Mouse (Mus musculus): Measurements from ENCODE around the gene Gm38431. TPM values are rescaled to one million over a fixed set of nuclear protein-coding genes. Genes with fewer than 3 reads are reported as not detected.

Gm38431 gene
- polyA plus RNA-seq, 1 experiment from 2014 or later, result 1.9 TPM

- H3K4me2 ChIP-seq (ENCODE audit: low read length), result no peak overlapping the region
- peaks cover 45% of the 10 kb centered on the region for H3K27me3 ChIP-seq (replicated peaks; ENCODE audit: control insufficient read depth, insufficient read depth, low read length)
- no peak overlapping the region for H3K4me3 ChIP-seq (replicated peaks; ENCODE audit: low read length)
- 73% methylated on average over 6 of the region's 6 CpGs for WGBS
- peaks cover 37% of the 10 kb centered on the region for H3K4me1 ChIP-seq (replicated peaks; ENCODE audit: control insufficient read depth, insufficient read depth, low read length)
- no peak for ATAC-seq
- no peaks in the 10 kb centered on the region for H3K9me3 ChIP-seq (ENCODE audit: control insufficient read depth, low read length)
- H3K27ac ChIP-seq (ENCODE audit: low read length), result no peak overlapping the region
- no peaks in the 10 kb centered on the region for H3K36me3 ChIP-seq (ENCODE audit: control insufficient read depth, insufficient read depth)
- no peak overlapping the region for H3K9ac ChIP-seq (replicated peaks; ENCODE audit: low read depth, low read length)
Measured at GRCm38 (mm10) chr9:21028560-21029110, 63.2 kb downstream of the Gm38431 start.

- Histone ChIP-seq H3K4me1 (replicated peaks; ENCODE audit: control insufficient read depth, insufficient read depth, low read length) (peaks cover 29% of the 10 kb centered on the region), H3K36me3 (ENCODE audit: control insufficient read depth, insufficient read depth) (no peaks in the 10 kb centered on the region), H3K9me3 (ENCODE audit: control insufficient read depth, low read length) (no peaks in the 10 kb centered on the region), H3K27me3 (replicated peaks; ENCODE audit: control insufficient read depth, insufficient read depth, low read length) (peaks cover 37% of the 10 kb centered on the region), H3K9ac (replicated peaks; ENCODE audit: low read depth, low read length) (no peak overlapping the region), H3K4me2 (ENCODE audit: low read length) (no peak overlapping the region), H3K27ac (ENCODE audit: low read length) (no peak overlapping the region), H3K4me3 (replicated peaks; ENCODE audit: low read length) (no peak overlapping the region)
- ATAC-seq, result no peak
- 60% methylated on average over 8 of the region's 8 CpGs for WGBS
Measured at GRCm38 (mm10) chr9:21027774-21028290, 64.0 kb downstream of the Gm38431 start.

GRCm38 (mm10) chr9:21026849-21027248 is 64.9 kb downstream of the Gm38431 start:
- no peaks in the 10 kb centered on the region for H3K9me3 ChIP-seq (ENCODE audit: control insufficient read depth, low read length)
- no peak overlapping the region for H3K9ac ChIP-seq (replicated peaks; ENCODE audit: low read depth, low read length)
- no peaks in the 10 kb centered on the region for H3K36me3 ChIP-seq (ENCODE audit: control insufficient read depth, insufficient read depth)
- peaks cover 30% of the 10 kb centered on the region for H3K27me3 ChIP-seq (replicated peaks; ENCODE audit: control insufficient read depth, insufficient read depth, low read length)
- no peak overlapping the region for H3K4me2 ChIP-seq (ENCODE audit: low read length)
- no peak for ATAC-seq
- H3K27ac ChIP-seq (ENCODE audit: low read length), result no peak overlapping the region
- peaks cover 19% of the 10 kb centered on the region for H3K4me1 ChIP-seq (replicated peaks; ENCODE audit: control insufficient read depth, insufficient read depth, low read length)
- WGBS, result 82% methylated on average over 12 of the region's 12 CpGs
- H3K4me3 ChIP-seq (replicated peaks; ENCODE audit: low read length), result no peak overlapping the region

- no peak overlapping the region for H3K9ac ChIP-seq (replicated peaks; ENCODE audit: low read depth, low read length)
- H3K27me3 ChIP-seq (replicated peaks; ENCODE audit: control insufficient read depth, insufficient read depth, low read length), result peaks cover 25% of the 10 kb centered on the region
- 78% methylated on average over 19 of the region's 19 CpGs for WGBS
- H3K4me1 ChIP-seq (replicated peaks; ENCODE audit: control insufficient read depth, insufficient read depth, low read length), result peaks cover 10% of the 10 kb centered on the region
- no peak for ATAC-seq
- no peaks in the 10 kb centered on the region for H3K9me3 ChIP-seq (ENCODE audit: control insufficient read depth, low read length)
- no peak overlapping the region for H3K4me3 ChIP-seq (replicated peaks; ENCODE audit: low read length)
- no peak overlapping the region for H3K4me2 ChIP-seq (ENCODE audit: low read length)
- H3K27ac ChIP-seq (ENCODE audit: low read length), result no peak overlapping the region
- no peaks in the 10 kb centered on the region for H3K36me3 ChIP-seq (ENCODE audit: control insufficient read depth, insufficient read depth)
Measured at GRCm38 (mm10) chr9:21025258-21025810, 66.5 kb downstream of the Gm38431 start.

- H3K27ac ChIP-seq (ENCODE audit: low read length), result no peak overlapping the region
- no peak for ATAC-seq
- no peak overlapping the region for H3K9ac ChIP-seq (replicated peaks; ENCODE audit: low read depth, low read length)
- no peak overlapping the region for H3K4me2 ChIP-seq (ENCODE audit: low read length)
- H3K36me3 ChIP-seq (ENCODE audit: control insufficient read depth, insufficient read depth), result no peaks in the 10 kb centered on the region
- H3K9me3 ChIP-seq (ENCODE audit: control insufficient read depth, low read length), result no peaks in the 10 kb centered on the region
- H3K4me1 ChIP-seq (replicated peaks; ENCODE audit: control insufficient read depth, insufficient read depth, low read length), result no peaks in the 10 kb centered on the region
- peaks cover 11% of the 10 kb centered on the region for H3K27me3 ChIP-seq (replicated peaks; ENCODE audit: control insufficient read depth, insufficient read depth, low read length)
- no peak overlapping the region for H3K4me3 ChIP-seq (replicated peaks; ENCODE audit: low read length)
- WGBS, result 74% methylated on average over 1 of the region's 1 CpGs
Measured at GRCm38 (mm10) chr9:21022726-21023125, 69.1 kb downstream of the Gm38431 start.

- no peak overlapping the region for H3K27ac ChIP-seq (ENCODE audit: low read length)
- H3K4me2 ChIP-seq (ENCODE audit: low read length), result no peak overlapping the region
- H3K9ac ChIP-seq (replicated peaks; ENCODE audit: low read depth, low read length), result no peak overlapping the region
- no peaks in the 10 kb centered on the region for H3K4me1 ChIP-seq (replicated peaks; ENCODE audit: control insufficient read depth, insufficient read depth, low read length)
- ATAC-seq, result no peak
- no peak overlapping the region for H3K4me3 ChIP-seq (replicated peaks; ENCODE audit: low read length)
- no peaks in the 10 kb centered on the region for H3K9me3 ChIP-seq (ENCODE audit: control insufficient read depth, low read length)
- WGBS, result 65% methylated on average over 6 of the region's 6 CpGs
- no peaks in the 10 kb centered on the region for H3K36me3 ChIP-seq (ENCODE audit: control insufficient read depth, insufficient read depth)
- peaks cover 14% of the 10 kb centered on the region for H3K27me3 ChIP-seq (replicated peaks; ENCODE audit: control insufficient read depth, insufficient read depth, low read length)
Measured at GRCm38 (mm10) chr9:21022288-21022687, 69.5 kb downstream of the Gm38431 start.

GRCm38 (mm10) chr9:21021363-21021762 is 70.4 kb downstream of the Gm38431 start:
- Histone ChIP-seq H3K27me3 (replicated peaks; ENCODE audit: control insufficient read depth, insufficient read depth, low read length) (peaks cover 22% of the 10 kb centered on the region), H3K4me1 (replicated peaks; ENCODE audit: control insufficient read depth, insufficient read depth, low read length) (no peaks in the 10 kb centered on the region), H3K27ac (ENCODE audit: low read length) (no peak overlapping the region), H3K36me3 (ENCODE audit: control insufficient read depth, insufficient read depth) (no peaks in the 10 kb centered on the region), H3K4me2 (ENCODE audit: low read length) (no peak overlapping the region), H3K4me3 (replicated peaks; ENCODE audit: low read length) (no peak overlapping the region), H3K9me3 (ENCODE audit: control insufficient read depth, low read length) (no peaks in the 10 kb centered on the region), H3K9ac (replicated peaks; ENCODE audit: low read depth, low read length) (no peak overlapping the region)
- ATAC-seq, result no peak
- WGBS, result 86% methylated on average over 3 of the region's 3 CpGs

GRCm38 (mm10) chr9:21018600-21018999 is 73.2 kb downstream of the Gm38431 start:
- Histone ChIP-seq H3K4me1 (replicated peaks; ENCODE audit: control insufficient read depth, insufficient read depth, low read length) (peaks cover 5% of the 10 kb centered on the region; the same call in 1 of the 2 replicates), H3K4me3 (replicated peaks; ENCODE audit: low read length) (no peak overlapping the region), H3K9ac (replicated peaks; ENCODE audit: low read depth, low read length) (no peak overlapping the region), H3K27ac (ENCODE audit: low read length) (no peak overlapping the region), H3K9me3 (ENCODE audit: control insufficient read depth, low read length) (no peaks in the 10 kb centered on the region), H3K36me3 (ENCODE audit: control insufficient read depth, insufficient read depth) (no peaks in the 10 kb centered on the region), H3K4me2 (ENCODE audit: low read length) (no peak overlapping the region), H3K27me3 (replicated peaks; ENCODE audit: control insufficient read depth, insufficient read depth, low read length) (peaks cover 35% of the 10 kb centered on the region)
- WGBS, result 71% methylated on average over 2 of the region's 2 CpGs
- ATAC-seq, result no peak

Measured in forebrain, embryonic 16.5 days (tissue).